Mouse (Mus musculus): ENCODE measurements around the gene Rnf152.

Rnf152 gene

DNA sequence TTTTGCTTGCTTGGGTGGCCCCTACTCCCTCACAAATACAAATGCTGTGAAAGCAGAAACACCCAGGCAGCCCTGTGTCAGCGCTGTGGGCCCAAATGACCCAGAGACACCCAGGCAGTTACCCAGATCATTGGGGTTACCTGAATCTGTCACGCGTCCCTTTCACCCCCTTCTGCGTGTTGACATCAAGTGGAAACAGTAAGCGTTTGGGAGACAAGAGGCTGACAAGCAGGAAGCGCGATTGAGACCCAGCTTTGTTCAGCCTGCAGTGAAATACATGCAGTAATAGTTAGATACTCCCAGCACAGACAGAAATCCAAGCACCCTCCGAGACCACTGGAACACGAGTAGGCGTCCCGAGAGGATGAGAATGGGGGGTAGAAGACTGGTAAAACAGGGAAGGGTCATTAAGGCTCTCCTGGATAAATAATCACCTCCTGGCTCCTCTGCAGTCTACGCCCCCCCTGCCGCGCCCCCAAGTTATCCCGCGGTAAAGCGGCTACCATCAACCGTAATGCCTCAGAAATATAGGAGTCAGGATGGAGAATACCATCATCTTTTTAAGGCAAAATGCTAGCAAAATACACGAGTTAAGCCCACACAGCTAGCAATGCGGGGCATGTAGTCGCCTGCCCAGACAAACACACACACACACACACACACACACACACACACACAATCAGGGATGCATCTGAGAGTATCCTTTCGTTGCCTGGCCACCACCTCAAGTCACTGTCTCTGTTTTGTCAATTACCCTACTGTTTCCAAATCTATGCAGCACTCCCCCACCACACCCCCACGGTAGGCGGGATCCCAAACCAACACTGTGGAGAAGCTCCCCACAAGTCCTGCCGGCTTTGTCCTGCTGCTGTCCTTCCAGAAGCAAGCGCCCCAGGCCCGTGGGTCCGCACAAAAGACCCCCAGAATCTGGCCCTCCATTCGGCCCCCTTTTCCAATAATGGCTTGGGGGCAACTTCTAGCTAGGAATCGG is 1.3 kb downstream of the Rnf152 start:
- peaks cover 45% of the 10 kb centered on the region for H3K27me3 ChIP-seq (ENCODE audit: insufficient read depth, low read length)
- no peaks in the 10 kb centered on the region for H3K36me3 ChIP-seq (ENCODE audit: insufficient read depth, low read length)
- peaks cover 9% of the 10 kb centered on the region for H3K4me1 ChIP-seq (replicated peaks; ENCODE audit: low read depth, low read length)
- no peak for TF ChIP-seq NANOG (IDR thresholded peaks at IDR 0.05; ENCODE audit: borderline replicate concordance, low read length)
- TF ChIP-seq CTCF (conservative IDR thresholded peaks at IDR 0.05; ENCODE audit: low read length), result no peak
- TF ChIP-seq POU5F1 (IDR thresholded peaks at IDR 0.05; ENCODE audit: borderline replicate concordance, low read length), result no peak
- peak overlapping the region; percentile 87 for H3K4me3 ChIP-seq (replicated peaks; ENCODE audit: low read length)
- H3K9me3 ChIP-seq (ENCODE audit: low read length), result no peaks in the 10 kb centered on the region

DNA sequence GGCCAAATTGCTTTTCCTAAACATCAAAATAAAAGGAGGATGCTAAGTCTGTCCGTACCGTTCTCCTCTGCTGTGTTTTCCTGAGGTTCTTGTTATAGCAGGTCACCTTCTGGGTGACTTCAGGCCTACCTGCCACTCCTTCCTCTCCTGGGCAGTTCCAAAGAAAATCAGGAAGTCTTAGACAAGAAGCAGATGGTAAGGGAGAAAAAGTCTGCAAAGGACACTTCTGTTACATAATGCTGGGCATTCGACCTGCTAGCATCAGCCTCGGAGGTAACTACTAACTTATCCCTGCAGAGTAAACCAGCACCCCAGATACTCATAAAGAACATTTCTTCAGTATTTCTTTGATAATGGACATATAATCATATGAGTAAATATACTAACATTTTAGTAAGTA is 4.7 kb downstream of the Rnf152 start:
- TF ChIP-seq CTCF (conservative IDR thresholded peaks at IDR 0.05; ENCODE audit: low read length) (no peak), NANOG (IDR thresholded peaks at IDR 0.05; ENCODE audit: borderline replicate concordance, low read length) (no peak), POU5F1 (IDR thresholded peaks at IDR 0.05; ENCODE audit: borderline replicate concordance, low read length) (no peak)
- peaks cover 27% of the 10 kb centered on the region for H3K27me3 ChIP-seq (ENCODE audit: insufficient read depth, low read length)
- H3K9me3 ChIP-seq (ENCODE audit: low read length), result no peaks in the 10 kb centered on the region
- H3K4me1 ChIP-seq (replicated peaks; ENCODE audit: low read depth, low read length), result peaks cover 9% of the 10 kb centered on the region
- no peak overlapping the region for H3K4me3 ChIP-seq (replicated peaks; ENCODE audit: low read length)
- H3K36me3 ChIP-seq (ENCODE audit: insufficient read depth, low read length), result no peaks in the 10 kb centered on the region

DNA sequence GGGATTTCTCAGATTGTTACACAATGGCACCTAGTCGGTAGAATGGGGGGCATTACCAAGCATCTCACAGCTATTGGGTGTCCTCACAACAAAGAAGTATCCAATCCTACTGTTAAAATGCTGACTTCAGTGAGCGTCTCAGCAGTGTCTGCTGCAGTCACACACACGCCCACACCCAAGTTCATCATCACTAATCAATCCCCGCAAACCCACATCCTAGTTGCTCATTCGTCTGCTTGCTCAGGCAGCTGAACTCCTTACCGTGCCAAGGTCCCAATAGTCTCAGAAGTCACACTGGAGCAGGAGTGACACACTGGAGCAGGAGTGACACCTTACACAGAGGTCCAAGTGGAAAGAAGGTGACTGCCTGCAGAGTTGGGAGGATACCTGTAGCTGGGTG is 14.2 kb downstream of the Rnf152 start:
- Histone ChIP-seq H3K4me1 (replicated peaks; ENCODE audit: low read depth, low read length) (peaks cover 4% of the 10 kb centered on the region), H3K4me3 (replicated peaks; ENCODE audit: low read length) (no peak overlapping the region), H3K27me3 (ENCODE audit: insufficient read depth, low read length) (no peaks in the 10 kb centered on the region), H3K9me3 (ENCODE audit: low read length) (peaks cover 12% of the 10 kb centered on the region), H3K36me3 (ENCODE audit: insufficient read depth, low read length) (no peaks in the 10 kb centered on the region)
- TF ChIP-seq POU5F1 (IDR thresholded peaks at IDR 0.05; ENCODE audit: borderline replicate concordance, low read length) (no peak), CTCF (conservative IDR thresholded peaks at IDR 0.05; ENCODE audit: low read length) (no peak), NANOG (IDR thresholded peaks at IDR 0.05; ENCODE audit: borderline replicate concordance, low read length) (no peak)

DNA sequence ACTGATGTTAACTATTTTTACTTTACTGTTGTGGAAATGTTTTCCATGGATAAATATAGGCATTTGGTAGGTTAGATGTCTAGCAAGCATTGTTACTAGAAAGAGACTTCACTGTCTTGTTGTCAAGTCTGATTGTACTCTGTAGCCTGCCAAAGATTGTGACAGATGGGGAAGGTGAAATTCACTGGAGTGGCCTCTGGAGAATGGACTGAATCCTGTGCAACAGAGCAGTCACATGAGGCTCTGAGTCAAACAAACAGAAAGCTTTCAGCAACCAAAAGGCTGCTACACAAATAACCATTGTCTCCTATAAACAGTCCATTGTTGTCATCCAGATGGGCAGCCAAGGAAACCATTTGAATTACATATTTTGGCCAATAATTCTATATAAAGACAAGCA is 15.6 kb downstream of the Rnf152 start:
- Histone ChIP-seq H3K27me3 (ENCODE audit: insufficient read depth, low read length) (no peaks in the 10 kb centered on the region), H3K9me3 (ENCODE audit: low read length) (peaks cover 12% of the 10 kb centered on the region), H3K4me1 (replicated peaks; ENCODE audit: low read depth, low read length) (peaks cover 4% of the 10 kb centered on the region), H3K36me3 (ENCODE audit: insufficient read depth, low read length) (no peaks in the 10 kb centered on the region), H3K4me3 (replicated peaks; ENCODE audit: low read length) (no peak overlapping the region)
- no peak for TF ChIP-seq POU5F1 (IDR thresholded peaks at IDR 0.05; ENCODE audit: borderline replicate concordance, low read length)
- TF ChIP-seq NANOG (IDR thresholded peaks at IDR 0.05; ENCODE audit: borderline replicate concordance, low read length), result no peak
- no peak for TF ChIP-seq CTCF (conservative IDR thresholded peaks at IDR 0.05; ENCODE audit: low read length)

DNA sequence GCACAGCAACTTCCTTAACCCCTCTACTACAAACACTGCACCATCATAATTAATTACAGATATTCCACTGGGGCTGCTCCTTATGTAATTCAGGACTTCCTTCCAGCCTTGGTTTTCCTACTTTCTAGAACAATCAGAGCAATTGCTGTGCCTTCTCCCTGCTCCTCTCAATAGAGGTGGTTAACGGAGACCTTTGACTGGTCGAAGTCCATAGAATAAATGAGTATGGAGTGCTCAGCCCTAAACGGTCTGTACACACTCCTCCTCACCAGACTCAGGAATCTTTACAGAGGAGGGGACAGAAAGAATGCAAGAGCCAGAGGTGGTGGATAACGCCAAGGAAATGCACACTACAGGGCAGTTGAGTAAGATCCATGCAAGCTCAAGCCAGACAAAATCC is 19.1 kb downstream of the Rnf152 start:
- no peaks in the 10 kb centered on the region for H3K27me3 ChIP-seq (ENCODE audit: insufficient read depth, low read length)
- no peaks in the 10 kb centered on the region for H3K36me3 ChIP-seq (ENCODE audit: insufficient read depth, low read length)
- no peaks in the 10 kb centered on the region for H3K4me1 ChIP-seq (replicated peaks; ENCODE audit: low read depth, low read length)
- TF ChIP-seq POU5F1 (IDR thresholded peaks at IDR 0.05; ENCODE audit: borderline replicate concordance, low read length), result no peak
- TF ChIP-seq NANOG (IDR thresholded peaks at IDR 0.05; ENCODE audit: borderline replicate concordance, low read length), result no peak
- no peak for TF ChIP-seq CTCF (conservative IDR thresholded peaks at IDR 0.05; ENCODE audit: low read length)
- H3K9me3 ChIP-seq (ENCODE audit: low read length), result peaks cover 12% of the 10 kb centered on the region
- no peak overlapping the region for H3K4me3 ChIP-seq (replicated peaks; ENCODE audit: low read length)

DNA sequence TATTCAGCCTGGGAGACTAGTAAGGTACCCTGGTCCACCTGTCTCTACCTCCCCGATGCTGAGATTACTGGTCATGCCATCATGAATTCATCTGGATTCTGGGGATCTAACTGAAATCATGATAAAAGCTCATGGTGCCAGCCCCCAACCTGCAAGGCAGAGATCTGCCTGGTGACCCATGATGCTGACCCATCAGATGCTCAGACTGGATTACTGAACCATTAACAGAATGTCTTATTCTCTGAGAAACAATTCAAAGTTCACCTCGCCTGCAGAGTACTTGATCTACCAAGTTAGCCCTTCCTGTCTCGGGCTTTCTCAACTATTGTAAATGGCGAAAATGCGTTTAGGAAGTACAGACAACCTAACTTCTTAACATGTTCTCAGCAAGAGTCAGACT is 20.4 kb downstream of the Rnf152 start:
- no peaks in the 10 kb centered on the region for H3K4me1 ChIP-seq (replicated peaks; ENCODE audit: low read depth, low read length)

DNA sequence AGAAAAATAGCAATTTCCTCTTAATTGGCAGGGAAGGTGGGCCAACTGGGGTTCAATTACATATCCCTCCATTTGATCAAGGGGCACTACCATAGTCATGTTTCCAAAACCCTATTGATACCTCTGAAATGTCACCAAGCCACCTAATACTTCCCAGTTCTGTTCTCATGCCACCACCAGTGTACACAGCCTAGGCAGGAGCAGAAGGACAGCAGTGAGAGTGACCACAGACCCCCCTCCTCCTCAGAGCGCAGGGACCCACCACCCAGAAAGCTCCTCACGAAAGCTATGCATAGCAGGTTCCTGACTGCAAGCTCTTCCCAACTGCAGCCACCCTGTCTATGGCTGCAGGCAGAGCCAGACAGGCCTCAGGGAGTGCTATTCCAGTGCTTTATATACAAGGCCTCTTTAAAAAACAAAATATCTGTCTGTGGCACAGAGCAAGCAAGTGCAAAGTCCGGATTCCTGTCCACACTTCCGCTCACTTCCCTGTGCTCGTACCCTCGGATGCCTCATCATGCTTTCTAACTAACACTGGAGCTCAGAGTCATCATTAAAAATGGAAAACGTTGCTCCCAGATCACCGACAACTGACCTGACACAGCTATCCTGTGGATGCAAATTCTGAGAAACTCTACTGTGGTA is 24.3 kb downstream of the Rnf152 start:
- no peaks in the 10 kb centered on the region for H3K9me3 ChIP-seq (ENCODE audit: low read length)
- no peak overlapping the region for H3K4me3 ChIP-seq (replicated peaks; ENCODE audit: low read length)

More for the DNA sequence above, 20.4 kb downstream of the Rnf152 start:
- Histone ChIP-seq H3K4me3 (replicated peaks; ENCODE audit: low read length) (no peak overlapping the region), H3K27me3 (ENCODE audit: insufficient read depth, low read length) (no peaks in the 10 kb centered on the region), H3K9me3 (ENCODE audit: low read length) (peaks cover 12% of the 10 kb centered on the region), H3K36me3 (ENCODE audit: insufficient read depth, low read length) (no peaks in the 10 kb centered on the region)
- TF ChIP-seq CTCF (conservative IDR thresholded peaks at IDR 0.05; ENCODE audit: low read length), result no peak
- TF ChIP-seq POU5F1 (IDR thresholded peaks at IDR 0.05; ENCODE audit: borderline replicate concordance, low read length), result no peak
- no peak for TF ChIP-seq NANOG (IDR thresholded peaks at IDR 0.05; ENCODE audit: borderline replicate concordance, low read length)

DNA sequence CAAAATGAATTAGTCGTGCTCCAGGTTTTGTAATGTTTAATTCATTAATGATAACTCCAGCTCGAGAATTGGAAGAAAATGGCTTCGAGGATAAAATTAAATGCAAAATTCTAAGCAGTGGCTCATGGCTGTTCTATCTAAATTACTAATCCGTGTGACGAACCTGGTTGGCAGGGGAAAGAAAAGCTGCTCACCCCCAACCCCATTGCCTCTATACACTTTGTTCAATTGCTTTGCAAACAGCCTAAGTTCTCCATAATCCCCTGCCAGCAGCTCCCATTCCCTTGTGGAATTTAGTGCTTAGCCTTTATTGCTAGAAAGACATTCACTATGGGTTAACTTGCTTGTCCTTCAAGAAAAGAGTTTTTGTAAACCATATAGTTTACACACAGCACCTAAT is 24.9 kb downstream of the Rnf152 start:
- TF ChIP-seq POU5F1 (IDR thresholded peaks at IDR 0.05; ENCODE audit: borderline replicate concordance, low read length) (no peak), CTCF (conservative IDR thresholded peaks at IDR 0.05; ENCODE audit: low read length) (no peak), NANOG (IDR thresholded peaks at IDR 0.05; ENCODE audit: borderline replicate concordance, low read length) (no peak)
- Histone ChIP-seq H3K9me3 (ENCODE audit: low read length) (no peaks in the 10 kb centered on the region), H3K4me3 (replicated peaks; ENCODE audit: low read length) (no peak overlapping the region), H3K27me3 (ENCODE audit: insufficient read depth, low read length) (no peaks in the 10 kb centered on the region), H3K4me1 (replicated peaks; ENCODE audit: low read depth, low read length) (peaks cover 3% of the 10 kb centered on the region; the same call in 1 of the 2 replicates), H3K36me3 (ENCODE audit: insufficient read depth, low read length) (no peaks in the 10 kb centered on the region)

More for the DNA sequence above, 24.3 kb downstream of the Rnf152 start:
- TF ChIP-seq POU5F1 (IDR thresholded peaks at IDR 0.05; ENCODE audit: borderline replicate concordance, low read length), result no peak
- no peak for TF ChIP-seq NANOG (IDR thresholded peaks at IDR 0.05; ENCODE audit: borderline replicate concordance, low read length)
- no peaks in the 10 kb centered on the region for H3K36me3 ChIP-seq (ENCODE audit: insufficient read depth, low read length)
- H3K27me3 ChIP-seq (ENCODE audit: insufficient read depth, low read length), result no peaks in the 10 kb centered on the region
- H3K4me1 ChIP-seq (replicated peaks; ENCODE audit: low read depth, low read length), result peaks cover 3% of the 10 kb centered on the region; the same call in 1 of the 2 replicates
